Mouse (Mus musculus): Measurements from ENCODE around the gene Tasp1. TPM values are rescaled to one million over a fixed set of nuclear protein-coding genes. Genes with fewer than 3 reads are reported as not detected.
"Not testable (repeated sequence)": the region's sequence is repeated elsewhere in the genome, so short reads cannot be mapped to it uniquely, and the experiment has no call there.

Gene Tasp1
- total RNA-seq, 4 experiments from 2014 or later, result 34.5 to 37.6 (median 35.7) TPM

DNA sequence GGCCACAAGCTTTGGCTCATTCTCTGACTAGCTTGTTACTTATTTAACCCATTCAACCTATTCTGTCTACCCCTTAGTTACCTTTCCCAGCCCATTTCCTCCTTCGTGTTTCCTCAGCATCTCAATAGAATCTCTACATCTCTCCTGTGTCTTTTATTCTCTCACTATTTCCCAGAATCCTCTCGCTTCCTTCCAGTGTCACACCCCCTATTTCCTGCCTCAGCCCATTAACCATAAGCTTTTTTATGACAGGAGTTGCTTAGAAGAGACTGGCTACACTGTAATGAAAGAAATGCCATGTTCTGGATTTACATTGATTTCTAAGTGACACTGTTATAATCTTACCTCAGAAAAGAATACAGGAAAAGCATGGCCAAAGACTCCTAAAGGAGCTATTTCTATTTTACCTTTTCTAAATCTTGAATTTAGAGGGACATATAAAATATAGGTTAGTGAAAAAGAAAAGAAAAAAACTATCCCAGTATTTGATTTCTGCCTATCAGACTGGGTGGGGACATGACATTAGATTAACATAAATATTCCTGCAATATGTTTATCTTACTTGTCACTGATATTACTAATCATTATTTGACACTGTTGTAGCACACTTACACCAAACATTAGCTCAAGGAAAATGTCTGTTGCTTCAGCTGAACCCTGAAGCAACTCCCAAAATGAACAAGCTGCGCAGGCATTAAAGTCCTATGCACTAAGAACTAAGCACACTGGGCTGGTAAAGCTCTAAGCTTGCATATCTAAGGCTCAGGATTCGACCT is 6.3 kb downstream of the Tasp1 start:
- DNase-seq (ENCODE audit: low spot score in 2 of 2), result no peak

GRCm38 (mm10) chr2:140058125-140058524 is 8.5 kb downstream of the Tasp1 start:
- no peak for DNase-seq (ENCODE audit: low spot score in 2 of 2)

GRCm38 (mm10) chr2:140051607-140052126 is 14.9 kb downstream of the Tasp1 start:
- DNase-seq (ENCODE audit: low spot score in 2 of 2), result no peak

DNA sequence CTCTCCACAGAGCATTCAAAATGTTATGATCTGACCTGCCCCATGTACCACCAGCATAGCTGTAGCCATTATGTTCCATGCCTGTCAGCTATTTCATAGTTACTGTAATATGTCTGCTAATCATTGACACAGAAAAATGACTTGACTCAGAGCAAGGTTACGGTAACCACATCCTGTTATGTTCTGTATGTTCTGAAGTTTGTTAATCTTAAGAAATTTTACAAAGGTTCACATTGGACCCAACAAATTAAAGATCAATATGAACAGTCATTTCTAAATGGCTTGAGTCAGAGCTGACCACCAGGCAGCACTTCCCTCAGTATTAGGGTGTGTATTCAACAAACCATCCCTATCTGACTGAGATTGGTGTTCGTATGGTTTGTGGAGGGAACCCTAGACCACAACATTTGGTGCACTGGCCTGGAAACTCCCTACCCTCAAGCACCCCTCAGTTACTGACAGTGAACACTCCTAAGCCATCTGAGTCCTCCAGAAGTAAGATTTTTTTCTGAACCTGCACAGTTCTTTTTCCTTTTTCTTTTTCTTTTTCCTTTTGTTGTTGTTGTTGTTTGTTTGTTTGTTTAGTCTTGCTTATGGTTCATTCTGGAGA is 24.0 kb downstream of the Tasp1 start:
- DNase-seq (ENCODE audit: low spot score in 2 of 2), result no peak

DNA sequence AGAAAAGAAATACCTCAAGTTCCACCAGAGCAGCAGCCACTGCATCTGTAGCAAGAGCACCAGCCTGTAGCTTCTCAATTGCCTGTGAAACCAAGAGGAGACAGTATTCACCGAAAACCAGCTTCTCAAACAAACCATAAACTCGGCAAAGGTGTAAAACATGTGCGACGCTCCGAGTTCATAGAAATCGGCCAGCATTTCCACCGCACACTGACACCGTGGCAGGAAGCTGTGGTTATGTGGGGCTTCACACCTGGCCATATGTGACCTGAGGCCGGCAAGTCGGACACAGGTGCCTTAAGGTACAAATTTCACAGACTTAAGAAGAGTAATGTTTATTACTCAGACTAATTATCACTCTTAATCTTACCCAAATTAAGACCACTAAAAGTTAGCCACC is 24.5 kb downstream of the Tasp1 start:
- no peak for DNase-seq (ENCODE audit: low spot score in 2 of 2)

- DNase-seq (ENCODE audit: low spot score in 2 of 2), result no peak
Measured at GRCm38 (mm10) chr2:140037459-140037858, 29.1 kb downstream of the Tasp1 start.

- DNase-seq (ENCODE audit: low spot score in 2 of 2), result no peak
Measured at GRCm38 (mm10) chr2:140036854-140037253, 29.8 kb downstream of the Tasp1 start.

DNA sequence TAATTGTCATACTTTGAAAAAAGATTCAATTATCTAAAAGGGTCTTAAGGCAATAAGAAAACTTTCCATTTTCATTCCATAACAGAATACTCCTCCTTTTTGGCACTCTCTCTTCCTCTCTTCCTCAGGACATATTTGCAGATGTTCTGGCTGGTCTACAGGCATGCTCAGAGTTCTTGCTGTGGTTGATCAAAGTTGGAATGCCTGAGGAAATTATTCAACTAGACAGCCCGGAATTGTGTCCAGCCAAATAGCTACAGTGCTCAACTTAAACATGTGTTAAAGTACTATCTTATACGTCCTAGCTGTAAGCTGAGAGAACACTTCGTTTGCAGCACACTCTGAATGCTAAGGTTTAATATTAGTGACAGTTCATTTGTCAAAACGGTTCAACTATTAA is 41.7 kb downstream of the Tasp1 start:
- DNase-seq (ENCODE audit: low spot score in 2 of 2), result no peak

DNA sequence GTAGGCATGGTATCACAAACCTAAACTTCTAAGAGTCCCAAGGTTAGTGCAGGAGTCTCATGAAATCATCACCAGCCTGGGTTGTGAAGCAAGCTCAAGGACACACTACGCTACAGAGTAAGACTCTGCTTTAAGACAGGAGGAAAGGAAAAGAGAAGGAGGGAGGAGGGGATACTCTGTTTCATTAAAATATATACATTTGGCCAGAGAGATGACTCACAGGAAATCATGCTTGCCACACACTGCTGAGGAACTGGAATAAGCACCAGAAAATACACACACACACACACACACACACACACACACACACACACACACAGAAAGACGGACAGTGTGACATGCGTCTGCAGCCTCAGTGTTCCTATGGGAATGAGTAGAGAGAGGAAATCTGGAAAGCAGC is 59.2 kb downstream of the Tasp1 start:
- DNase-seq (ENCODE audit: low spot score in 2 of 2), result no peak

- DNase-seq (ENCODE audit: low spot score in 2 of 2), result no peak
Measured at GRCm38 (mm10) chr2:139998170-139998569, 68.4 kb downstream of the Tasp1 start.

DNA sequence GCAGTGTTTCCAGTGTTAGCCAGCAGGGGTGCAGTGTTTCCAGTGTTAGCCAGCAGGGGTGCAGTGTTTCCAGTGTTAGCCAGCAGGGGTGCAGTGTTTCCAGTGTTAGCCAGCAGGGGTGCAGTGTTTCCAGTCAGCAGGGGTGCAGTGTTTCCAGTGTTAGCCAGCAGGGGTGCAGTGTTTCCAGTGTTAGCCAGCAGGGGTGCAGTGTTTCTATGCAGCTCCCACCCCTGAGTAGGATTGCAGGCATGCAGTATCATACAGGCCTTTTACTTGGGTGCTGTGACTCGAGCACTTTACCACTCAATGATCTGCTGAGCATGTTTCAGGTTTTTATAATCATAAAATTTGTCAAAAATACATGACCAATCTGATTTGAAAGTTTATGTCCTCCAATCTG is 76.7 kb downstream of the Tasp1 start:
- DNase-seq (ENCODE audit: low spot score in 2 of 2), result not testable (repeated sequence)

DNA sequence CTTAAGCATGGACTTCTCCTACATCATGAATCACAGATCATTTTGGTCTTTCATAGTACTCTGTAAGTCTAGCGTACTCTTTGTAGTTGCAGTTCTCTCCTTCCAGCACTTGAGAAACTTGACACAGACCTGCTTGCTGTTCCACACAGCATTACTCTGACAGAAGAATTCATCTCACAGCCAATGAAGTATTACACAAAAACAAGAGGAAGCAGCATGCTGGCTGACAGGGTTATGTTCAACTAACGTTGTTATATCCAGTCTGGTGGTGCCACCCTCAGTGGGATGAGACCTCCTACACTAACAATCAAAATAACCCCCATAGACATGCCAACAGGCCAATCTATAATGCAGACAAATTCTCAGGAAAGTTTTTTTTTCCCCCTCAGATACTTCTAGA is 99.2 kb downstream of the Tasp1 start:
- DNase-seq (ENCODE audit: low spot score in 2 of 2), result no peak

- no peak for DNase-seq (ENCODE audit: low spot score in 2 of 2)
Measured at GRCm38 (mm10) chr2:139966288-139966687, 100.3 kb downstream of the Tasp1 start.

GRCm38 (mm10) chr2:139948843-139949242 is 117.8 kb downstream of the Tasp1 start:
- DNase-seq (ENCODE audit: low spot score in 2 of 2), result no peak

DNA sequence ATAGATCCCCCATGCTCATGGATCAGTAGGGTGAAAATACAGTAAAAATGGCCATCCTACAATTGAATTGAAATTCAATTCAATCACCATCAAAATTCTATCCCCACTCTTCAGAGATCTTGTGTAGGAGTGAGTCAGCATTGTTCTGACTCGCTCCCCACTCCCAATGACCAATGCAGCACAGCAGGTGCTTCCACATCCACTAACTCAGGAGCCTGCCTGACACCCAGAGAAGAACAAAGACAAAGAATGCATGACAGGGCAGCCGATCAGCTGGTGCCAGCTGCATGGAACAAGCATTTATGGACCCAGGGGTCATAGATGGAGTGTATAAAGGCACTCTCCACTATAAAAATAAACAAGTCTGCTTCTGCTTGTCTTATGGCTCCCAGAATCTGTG is 129.0 kb downstream of the Tasp1 start:
- DNase-seq (ENCODE audit: low spot score in 2 of 2), result no peak

DNA sequence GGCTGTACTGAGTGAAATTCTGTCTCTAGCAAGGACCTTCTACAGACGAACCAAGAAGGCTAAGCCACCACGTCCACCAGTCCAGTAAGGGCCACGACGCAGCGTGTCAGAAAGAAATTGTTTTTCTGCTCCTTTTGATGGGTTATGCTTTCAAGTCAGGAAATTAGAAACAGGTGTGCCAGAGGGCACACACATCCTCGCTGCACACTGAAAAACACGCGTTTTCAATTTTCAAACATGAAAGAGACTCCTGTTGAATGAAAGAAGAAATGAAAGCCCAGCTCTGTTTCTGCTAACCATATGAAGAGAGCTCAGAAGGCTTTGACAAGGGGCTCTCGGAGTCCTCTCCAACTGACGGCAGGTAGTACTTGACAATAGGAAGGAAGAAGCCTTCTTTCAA is 132.0 kb downstream of the Tasp1 start:
- no peak for DNase-seq (ENCODE audit: low spot score in 2 of 2)

GRCm38 (mm10) chr2:139934033-139934572 is 132.5 kb downstream of the Tasp1 start:
- no peak for DNase-seq (ENCODE audit: low spot score in 2 of 2)

DNA sequence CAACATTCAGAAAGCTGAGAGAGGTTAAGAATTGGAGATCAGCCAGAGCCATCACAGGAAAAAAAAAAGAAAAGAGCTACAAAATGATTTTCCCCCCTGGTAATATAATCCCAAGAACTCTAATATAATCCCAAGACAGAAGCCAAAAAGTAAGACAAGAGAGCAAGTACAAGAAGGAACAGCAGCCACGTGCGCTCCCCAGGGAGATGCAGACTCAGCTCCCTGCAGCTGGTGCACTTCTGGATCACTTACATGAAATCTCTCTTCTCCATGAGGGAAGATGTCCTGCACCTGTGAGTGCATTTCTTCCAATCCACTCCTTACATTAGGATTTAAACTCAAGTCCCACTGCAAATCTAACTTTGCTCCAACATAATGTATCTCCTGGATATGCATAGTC is 134.4 kb downstream of the Tasp1 start:
- DNase-seq (ENCODE audit: low spot score in 2 of 2), result no peak

- no peak for DNase-seq (ENCODE audit: low spot score in 2 of 2)
Measured at GRCm38 (mm10) chr2:139924937-139925336, 141.7 kb downstream of the Tasp1 start.

DNA sequence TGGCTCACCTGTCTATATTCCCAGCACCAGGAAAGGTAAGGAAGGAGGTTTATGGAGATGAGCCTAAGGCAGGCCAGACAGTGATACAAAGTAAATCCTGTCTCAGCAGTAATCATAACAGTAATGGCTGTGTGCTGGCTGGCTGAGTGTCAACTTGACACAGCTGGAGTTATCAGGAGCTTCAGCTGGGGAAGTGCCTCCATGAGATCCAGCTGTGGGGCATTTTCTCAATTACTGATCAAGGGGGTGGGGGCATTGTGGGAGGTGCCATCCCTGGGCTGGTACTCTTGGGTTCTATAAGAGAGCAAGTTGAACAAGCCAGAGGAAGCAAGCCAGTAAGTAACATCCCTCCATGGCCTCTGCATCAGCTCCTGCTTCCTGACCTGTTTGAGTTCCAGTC is 145.2 kb downstream of the Tasp1 start:
- not testable (repeated sequence) for DNase-seq (ENCODE audit: low spot score in 2 of 2)

- no peak for DNase-seq (ENCODE audit: low spot score in 2 of 2)
Measured at GRCm38 (mm10) chr2:139919757-139920156, 146.8 kb downstream of the Tasp1 start.

GRCm38 (mm10) chr2:139906441-139907157 is 160.0 kb downstream of the Tasp1 start:
- DNase-seq (ENCODE audit: low spot score in 2 of 2), result no peak
